Mouse (Mus musculus) adrenal gland, adult 18-20 months (tissue): Measurements from ENCODE around the gene Eapp. TPM values are rescaled to one million over a fixed set of nuclear protein-coding genes. Genes with fewer than 3 reads are reported as not detected.

Source experiments
- DNase-seq, 2 experiments: peaks; one replicate each; pipeline ENCODE4 v3.0.0; 2021 to 2022; ENCODE audit warnings: low spot score in 2 of 2
- microRNA-seq, 2 experiments: library from miRNA; unstranded; fragments of <30 nt; microRNA quantifications; one replicate each; pipeline ENCODE4 v1.2.0; 2021; ENCODE audit warnings: borderline number of aligned reads in 2 of 2
- total RNA-seq, 2 experiments: library from RNA; stranded (reverse); gene quantifications; 1 replicate in 1 of 2; 2 replicates in 1 of 2; pipeline ENCODE4 v1.2.3; 2021

Gene Eapp
- total RNA-seq, 2 experiments from 2014 or later: 36.9 to 40.1 TPM

GRCm38 (mm10) chr12:54643320-54643892, 52.3 kb downstream of the Eapp start:
- no peak for DNase-seq

- DNase-seq: no peak
Observed at GRCm38 (mm10) chr12:54641374-54641773, 54.3 kb downstream of the Eapp start.

- DNase-seq: no peak
Observed at GRCm38 (mm10) chr12:54640259-54640658, 55.4 kb downstream of the Eapp start.

GRCm38 (mm10) chr12:54637033-54637432, 58.7 kb downstream of the Eapp start:
- no peak for DNase-seq

GRCm38 (mm10) chr12:54632141-54632540, 63.6 kb downstream of the Eapp start:
- DNase-seq: no peak

- DNase-seq: no peak
Observed at GRCm38 (mm10) chr12:54621942-54622341, 73.8 kb downstream of the Eapp start.

Small RNAs within 50 kb of the gene (microRNA-seq; reads per million reads assigned to microRNA genes)
- 0 reads per million in 2 experiments for gene Mir1892

Other genes with a start within 250 kb of the Eapp start
- gene Sptssa, start 39.3 kb downstream of the Eapp start, total RNA-seq: 10 to 100 TPM; 58.9 to 77.8 TPM
- gene Snx6, start 99.8 kb upstream of the Eapp start, total RNA-seq: 10 to 100 TPM; 57.6 to 61.0 TPM
- gene Cfl2, start 167.0 kb upstream of the Eapp start, total RNA-seq: 100 to 1,000 TPM; 121 to 137 TPM